Mouse (Mus musculus): ENCODE results near the gene Ehbp1. TPM values are rescaled to one million over a fixed set of nuclear protein-coding genes. Genes with fewer than 3 reads are reported as not detected.

Gene Ehbp1
- 10 to 100 TPM; 13.5 to 15.7 TPM for total RNA-seq (2021)
- long read RNA-seq, experiment 1, partial matches to known transcripts: 1 of 2 reads
- long read RNA-seq, experiment 1, other reads (novel, unspliced or antisense): 1 of 2 reads
- long read RNA-seq, experiment 2, partial matches to known transcripts: 0 of 1 reads
- long read RNA-seq, experiment 2, other reads (novel, unspliced or antisense): 1 of 1 reads

DNA sequence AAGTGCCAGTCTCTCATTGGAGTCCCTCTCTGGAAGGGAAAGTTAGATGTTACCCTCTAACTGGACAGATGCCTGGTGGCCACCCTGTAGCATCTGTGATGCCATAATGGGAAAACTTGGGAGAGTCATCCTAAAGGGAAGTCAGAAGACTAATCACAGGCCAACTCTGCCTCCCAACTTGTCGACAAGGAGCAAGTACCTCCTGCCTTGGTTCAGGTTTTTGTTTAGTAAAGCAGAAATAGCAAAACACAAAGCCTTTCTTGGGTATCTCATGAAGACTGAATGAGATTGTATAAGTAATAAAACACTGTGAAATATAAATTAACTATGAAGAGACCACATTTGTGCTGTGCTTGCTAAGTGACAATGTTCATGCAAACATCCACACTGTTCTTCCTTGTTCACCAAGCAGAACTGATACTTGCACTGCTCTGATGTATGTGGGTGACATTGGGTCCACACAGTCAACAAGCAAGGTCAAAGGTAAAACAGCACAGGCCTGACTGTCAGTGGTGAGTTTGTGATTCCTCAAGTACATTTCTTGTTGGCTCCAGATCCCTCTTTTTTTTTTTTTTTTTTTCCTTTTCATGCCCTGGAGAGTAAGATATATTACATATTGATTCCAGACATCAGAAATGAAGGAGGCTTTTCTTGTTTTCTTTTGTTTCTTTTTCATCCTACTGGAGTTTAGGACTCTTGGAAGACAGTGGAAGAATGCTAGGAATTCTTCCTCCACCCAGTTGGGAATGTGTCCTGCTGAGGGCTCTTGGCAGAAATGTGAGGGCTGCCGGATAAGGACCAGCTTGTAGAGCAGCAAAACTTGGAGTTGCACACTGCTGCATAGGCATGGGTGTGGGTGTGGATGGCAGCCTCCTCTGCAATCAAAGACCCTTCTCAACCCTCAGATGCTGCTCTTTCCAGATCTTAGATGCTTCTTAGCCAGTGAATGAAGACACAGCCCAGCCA is at the start of gene Ehbp1:
TSS of gene Ehbp1 (minus strand) at position 51 of the 966 bp plus-strand sequence.
- DNase-seq (ENCODE audit: low spot score): no peak

DNA sequence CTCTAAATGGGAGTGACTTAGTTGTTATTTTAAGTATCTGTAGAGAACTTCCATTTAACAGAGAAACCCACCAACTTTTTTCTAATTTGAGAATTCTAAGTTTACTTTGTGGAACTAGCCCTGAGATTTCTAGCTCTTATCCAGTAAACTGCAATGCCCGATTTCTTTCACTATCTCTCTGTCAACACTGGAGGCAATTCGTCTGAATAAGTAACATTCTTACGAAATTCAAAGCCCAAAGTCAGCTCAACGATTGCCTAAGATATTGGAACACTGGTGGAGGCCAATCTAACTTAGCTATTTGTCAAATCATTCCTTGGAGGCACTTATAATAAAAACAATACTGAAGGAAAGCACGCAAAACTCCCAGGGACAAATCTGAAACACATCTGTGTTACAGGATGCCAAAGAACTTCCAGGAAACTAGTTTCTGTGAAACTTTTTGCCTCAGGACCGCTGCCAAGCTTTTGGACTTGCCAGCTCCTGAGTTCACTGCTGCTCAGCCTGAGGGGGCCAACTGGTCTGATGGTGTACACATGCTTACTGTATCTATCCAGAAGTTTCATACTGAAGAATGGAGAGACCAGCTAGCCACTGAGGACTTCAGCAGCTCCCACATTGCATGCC is 45.5 kb upstream of the Ehbp1 start:
- peak; percentile 64 for DNase-seq (ENCODE audit: low spot score)

DNA sequence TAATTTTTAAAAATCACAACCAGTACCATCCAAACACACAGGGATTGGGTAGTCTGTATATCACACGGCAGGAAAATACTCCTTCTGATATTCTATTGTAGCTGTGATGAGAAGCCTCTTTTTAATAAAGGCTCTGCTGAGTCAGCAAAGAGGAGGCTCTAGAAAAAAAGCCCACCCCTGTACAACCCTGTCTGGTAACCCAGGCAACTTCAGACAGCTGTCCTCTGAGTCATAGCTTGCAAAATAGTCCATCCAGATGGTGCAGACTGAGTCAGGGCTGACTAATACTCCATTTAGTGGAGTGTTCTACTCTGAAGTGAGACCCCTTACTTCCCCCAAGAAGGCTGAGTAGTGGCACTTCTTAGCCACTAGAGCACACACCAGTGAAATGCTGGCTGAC is 41.4 kb upstream of the Ehbp1 start:
- DNase-seq (ENCODE audit: low spot score): no peak

DNA sequence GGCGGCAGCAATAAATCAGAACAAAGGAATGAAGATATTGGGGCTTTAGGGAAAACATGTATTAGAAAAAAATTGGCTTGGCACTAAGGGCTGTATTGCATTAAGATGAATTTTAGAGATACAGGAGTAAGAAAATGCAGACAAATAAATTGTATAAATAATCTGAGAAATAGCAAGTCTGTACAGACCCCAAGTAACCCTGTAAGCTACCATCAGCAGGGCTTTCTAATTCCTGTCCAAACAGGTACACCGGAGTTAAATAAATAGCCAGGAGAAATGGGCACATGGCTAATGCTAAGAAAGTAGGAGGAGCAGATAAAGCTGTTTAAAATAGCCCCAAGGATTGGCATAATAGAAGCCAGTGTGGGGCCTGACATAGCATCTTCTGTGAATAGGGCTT is 32.7 kb upstream of the Ehbp1 start:
- DNase-seq (ENCODE audit: low spot score): no peak

DNA sequence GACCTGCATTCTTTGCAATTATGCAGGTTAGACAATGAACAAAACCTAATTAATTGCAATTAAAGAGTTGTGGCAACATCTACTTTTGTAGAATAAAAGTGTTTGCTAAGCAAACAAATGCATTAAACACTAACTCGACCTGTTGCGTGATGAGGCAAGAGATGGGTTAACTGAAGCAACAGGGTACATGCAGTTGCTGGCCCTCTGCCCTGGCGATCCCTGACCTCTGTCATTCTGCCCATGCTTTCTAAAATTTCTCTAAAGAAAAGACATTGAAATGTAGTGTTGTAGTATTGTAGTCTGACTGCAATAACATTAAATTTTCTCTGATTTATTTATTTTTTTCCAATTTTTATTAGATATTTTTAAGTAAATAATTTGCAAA is 31.2 kb upstream of the Ehbp1 start:
- DNase-seq (ENCODE audit: low spot score): no peak

DNA sequence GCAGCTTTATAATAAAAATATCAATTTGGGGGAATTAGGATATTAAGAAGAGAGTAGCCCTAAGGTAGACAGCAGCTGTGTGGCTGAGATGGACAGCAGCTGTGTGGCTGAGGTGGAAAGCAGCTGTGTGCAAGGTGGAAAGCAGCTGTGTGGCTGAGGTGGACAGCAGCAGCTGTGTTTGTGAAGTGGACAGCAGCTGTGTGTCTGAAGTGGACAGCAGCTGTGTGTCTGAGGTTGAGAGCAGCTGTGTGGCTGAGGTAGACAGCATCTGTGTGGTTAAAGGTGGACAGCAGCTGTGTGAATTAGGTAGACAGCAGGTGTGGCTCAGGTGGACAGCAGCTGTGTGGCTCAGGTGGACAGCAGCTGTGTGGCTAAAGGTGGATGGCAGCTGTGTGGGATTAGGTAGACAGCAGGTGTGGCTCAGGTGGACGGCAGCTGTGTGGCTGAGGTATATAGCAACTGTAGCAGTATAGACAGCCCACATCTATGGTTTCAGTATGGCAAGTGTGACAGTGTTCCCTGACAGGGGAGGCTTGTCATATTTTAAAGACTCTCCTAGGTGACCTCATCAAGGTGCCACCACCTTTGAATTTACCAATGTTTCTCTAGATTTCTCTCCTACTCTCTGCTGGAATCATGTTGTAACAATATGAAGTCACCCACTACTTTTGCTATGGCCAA is 30.7 kb upstream of the Ehbp1 start:
- no peak for DNase-seq (ENCODE audit: low spot score)

DNA sequence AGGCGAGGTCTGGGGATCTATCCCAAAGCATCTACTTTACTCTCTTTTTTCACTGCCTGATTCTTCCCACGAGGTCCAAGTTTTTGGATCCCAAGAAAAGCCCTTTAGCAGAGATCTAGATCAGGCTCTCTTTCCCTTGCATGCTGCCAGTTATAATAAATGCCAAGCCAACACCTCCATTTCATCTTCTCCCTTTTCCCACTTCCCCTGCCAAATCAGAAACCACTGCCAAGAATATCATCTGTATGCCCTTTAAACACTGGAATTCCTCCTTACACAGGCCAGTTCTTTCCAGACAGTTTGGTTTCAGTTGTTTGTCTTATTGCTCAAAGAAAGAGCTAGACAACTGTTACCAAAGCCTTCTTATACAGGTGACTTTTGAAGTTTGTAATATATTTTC is 27.7 kb upstream of the Ehbp1 start:
- DNase-seq (ENCODE audit: low spot score): peak; percentile 47

DNA sequence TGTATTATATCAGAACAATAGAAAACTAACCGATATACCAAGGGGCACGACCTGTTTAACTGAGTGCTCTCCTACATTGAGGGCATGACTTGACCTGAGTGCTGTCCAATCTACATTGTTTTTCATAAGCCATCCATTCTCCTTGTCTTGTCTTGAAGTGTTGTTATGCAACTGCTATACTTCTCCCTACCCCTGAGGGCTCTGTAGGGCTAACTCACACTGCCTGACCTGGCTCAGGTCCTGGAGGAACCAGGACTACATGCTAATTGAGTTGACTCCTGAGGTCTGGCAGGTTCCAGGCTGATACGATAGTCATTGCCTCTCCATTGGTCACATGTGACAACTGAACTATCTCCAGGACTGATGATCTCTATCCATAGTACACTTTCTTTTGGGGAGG is 26.5 kb upstream of the Ehbp1 start:
- no peak for DNase-seq (ENCODE audit: low spot score)

DNA sequence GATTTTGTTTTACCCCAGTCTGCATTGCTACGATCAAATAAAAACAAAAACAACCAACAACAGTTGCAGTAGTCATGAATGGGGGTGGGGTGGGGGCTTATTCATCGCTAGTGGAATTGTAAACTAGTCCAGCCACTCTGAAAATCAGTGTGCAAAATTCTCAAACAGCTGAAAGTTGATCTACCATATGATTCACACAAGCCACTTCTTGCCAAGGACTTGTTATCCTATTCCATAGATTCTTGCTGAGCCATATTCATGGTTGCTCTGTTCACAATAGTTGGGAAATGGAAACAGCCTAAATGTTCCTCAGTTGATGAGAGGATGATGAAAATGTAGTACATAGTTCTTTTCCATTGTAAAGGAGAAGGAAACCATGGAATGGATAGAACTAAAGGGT is 24.4 kb upstream of the Ehbp1 start:
- DNase-seq (ENCODE audit: low spot score): no peak

DNA sequence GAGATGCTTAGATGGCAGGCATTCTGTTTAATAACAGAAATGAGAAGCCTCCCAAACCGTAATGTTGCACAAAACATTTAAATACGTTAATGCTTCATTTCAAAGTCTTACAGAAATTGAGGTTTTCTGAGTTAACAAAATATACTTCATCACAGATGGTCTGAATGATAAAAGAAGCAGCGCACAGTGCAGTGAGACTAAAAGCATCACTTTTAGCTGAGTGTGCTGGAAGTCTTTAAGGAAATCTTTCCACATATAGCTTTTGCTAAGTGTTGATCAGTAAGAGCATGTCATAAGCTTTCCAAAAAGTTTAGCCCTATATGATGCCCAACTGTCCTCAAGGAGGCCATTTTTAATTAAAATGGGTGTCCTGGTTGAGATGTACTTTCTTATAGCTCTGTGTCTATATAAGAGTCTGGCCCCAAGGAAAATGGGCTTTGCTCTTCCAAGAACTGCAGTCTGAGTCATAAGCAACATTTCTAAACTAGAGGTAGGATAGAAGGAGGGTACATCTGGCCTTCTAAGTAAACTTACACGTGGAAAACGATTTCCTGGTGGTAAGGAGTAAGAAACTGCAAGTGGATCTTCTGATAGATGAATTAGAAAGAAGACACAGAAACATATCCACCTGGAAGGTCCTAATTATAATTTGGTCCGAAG is 12.0 kb upstream of the Ehbp1 start:
- DNase-seq (ENCODE audit: low spot score): no peak

DNA sequence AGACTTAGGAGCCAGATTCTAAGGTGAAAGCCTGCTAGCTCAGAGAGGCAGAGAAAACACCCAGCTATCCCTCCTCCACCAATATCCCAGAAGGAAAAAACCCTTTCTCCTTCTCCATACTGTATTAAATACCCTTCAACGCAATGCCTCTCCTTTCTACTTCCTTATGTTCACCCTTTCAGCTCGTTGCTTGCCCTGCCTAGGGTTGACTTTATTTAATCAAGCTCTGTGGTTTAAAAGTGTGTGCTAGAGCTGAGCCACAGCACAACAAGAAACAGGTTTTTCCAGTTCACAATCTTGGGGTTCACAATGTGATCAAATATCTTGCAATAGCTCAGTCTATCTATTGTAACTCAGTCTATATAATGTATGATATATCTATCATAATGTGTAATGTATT is 7.9 kb upstream of the Ehbp1 start:
- no peak for DNase-seq (ENCODE audit: low spot score)

DNA sequence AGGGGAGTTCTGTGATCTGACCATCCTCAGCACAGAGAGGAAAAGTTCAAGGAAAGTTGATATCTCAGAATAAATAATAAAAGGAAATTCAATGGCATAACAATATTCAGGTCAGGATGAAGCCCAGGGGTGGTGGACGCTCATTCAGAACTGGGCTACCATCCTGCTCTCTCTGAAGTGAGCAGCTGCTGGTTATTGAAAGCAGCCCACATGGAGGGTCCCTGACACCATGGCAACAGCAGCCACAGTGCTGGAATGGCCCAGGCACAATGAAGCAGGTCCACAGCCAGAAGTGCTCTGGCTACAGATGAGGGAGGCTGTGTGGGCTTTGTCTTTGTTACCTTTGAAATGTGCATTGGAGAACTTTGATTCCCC is 6.4 kb upstream of the Ehbp1 start:
- no peak for DNase-seq (ENCODE audit: low spot score)

DNA sequence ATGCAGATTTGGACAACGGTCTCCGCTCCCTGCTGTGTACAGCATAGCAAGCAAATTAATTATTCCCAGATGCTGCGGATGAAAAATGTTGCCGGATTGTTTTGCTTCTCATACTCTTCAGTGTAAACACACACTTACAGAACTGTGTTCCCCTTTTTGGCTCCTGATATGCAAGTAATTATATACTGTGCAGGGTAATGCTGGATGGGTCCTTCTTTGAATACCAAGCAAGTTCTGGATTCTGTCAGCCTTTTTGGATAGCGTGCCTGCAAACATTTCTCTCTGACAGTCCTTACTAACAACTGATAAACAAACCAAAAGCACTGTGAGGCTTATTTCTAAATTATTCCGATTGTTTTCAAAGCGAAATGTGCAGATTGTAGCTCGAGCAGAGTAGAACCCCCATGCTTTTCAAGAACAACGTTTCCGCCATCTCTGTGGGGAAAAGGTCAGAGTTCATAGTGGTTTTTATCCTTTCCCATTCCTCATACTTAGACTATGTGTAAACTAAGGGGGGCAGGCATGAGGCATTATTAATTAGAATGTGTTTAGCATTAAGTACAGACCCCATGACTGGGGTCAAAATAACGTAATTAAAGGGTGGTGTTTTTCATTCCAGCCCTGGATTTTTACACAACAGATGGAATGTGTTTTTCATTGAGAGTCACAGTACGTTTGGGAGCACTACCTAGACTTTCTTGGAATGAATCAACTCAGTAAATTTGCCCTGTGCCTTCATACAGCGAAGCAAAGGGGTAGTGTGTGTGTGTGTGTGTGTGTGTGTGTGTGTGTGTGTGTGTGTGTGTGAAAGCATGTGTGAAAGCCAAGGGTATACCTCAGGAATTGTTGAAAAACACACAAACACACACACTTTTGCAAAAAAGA is 5.8 kb upstream of the Ehbp1 start:
- peak; percentile 12 for DNase-seq (ENCODE audit: low spot score)

DNA sequence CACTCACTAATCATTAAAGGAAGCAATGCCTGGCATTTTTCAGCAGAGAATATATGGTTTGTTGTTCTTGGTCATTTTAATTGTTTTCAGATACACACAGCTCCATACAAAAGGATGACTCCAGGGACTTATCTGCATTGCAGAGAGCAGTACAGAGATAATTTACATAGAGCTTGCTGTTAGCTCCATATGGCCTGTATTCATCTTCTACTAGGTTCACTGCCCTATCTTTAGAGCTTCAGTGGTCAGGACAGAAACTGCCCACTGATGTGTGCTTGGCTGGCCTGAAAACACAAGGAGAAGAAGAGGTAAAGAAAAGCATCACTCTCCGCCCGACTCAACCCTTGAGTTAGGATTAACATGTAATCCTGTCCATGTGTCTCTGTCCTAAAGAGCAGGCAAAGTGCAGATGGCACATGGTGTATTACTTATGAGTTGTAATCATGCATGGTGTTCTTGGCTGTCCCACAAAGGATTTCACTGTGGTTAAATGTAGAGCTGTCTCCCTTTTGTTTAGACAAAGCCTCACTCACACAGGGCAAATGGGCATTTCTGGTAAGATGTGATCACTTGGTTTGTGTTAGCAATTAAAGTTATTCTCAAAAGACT is 14.7 kb downstream of the Ehbp1 start:
- DNase-seq (ENCODE audit: low spot score): no peak

DNA sequence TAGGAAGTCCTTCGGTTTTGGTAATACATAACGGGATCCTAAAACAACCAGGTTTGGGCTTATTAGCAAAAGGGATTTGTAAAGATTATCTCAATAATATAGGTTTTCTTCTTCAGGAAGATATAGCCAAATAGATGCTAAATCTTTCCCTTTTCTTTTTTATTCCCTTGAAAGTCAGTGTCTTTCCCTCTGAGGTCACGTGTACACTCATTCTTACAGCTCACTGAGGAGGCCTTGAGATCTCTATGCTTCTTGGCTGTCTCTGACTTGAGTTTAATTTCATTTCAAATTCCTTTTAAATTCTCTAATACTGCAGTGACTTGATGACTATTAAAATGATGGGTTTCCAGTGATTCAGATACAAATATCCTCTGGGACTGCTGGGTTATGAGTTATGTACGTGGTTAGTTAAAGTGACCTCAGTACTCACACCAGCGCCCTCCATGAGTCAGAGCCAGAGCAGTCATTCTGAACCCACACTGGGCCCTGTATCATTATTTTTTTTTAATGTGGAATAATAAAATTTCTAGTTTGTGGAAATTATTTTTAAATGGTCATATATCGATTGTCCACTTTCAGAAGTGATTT is 24.2 kb downstream of the Ehbp1 start:
- no peak for DNase-seq (ENCODE audit: low spot score)

DNA sequence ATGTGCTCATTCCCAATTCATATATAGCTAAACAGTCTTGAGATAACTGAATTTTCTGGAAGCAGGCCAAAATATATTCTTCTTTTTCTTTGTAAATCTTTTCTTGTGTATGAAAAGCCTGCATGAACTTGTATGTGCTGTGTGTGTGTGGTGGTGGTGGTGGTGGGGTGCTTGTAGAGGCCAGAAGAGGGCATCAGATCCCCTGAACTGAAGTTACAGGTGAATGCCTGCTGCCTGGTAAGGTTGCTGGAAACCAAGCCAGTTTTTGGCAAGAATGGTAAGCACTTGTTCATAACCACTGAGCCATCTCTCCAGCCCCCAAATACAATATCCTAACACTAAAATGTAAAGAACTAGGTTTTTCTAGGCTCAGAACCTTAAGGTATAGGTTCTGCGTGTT is 26.3 kb downstream of the Ehbp1 start:
- no peak for DNase-seq (ENCODE audit: low spot score)

DNA sequence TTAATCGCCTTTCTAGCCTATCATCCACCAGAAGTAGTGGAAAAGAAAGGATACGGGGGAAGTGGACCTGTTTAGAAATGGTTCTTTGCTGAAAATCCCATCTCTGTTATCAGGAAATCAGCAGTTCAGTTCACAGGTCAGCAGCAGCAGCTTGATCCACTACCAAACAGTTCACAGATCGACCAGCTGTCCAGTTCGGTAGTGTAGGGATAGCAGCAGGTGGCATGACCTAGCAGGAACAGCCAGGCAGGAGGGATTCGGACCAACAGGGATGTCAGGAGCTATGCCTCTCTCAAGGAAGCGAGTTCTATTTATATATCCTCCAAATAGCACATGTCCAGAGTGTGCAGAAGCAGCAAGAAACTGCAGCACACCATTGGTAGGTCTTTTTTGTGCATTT is 40.9 kb downstream of the Ehbp1 start:
- peak; percentile 14 for DNase-seq (ENCODE audit: low spot score)

DNA sequence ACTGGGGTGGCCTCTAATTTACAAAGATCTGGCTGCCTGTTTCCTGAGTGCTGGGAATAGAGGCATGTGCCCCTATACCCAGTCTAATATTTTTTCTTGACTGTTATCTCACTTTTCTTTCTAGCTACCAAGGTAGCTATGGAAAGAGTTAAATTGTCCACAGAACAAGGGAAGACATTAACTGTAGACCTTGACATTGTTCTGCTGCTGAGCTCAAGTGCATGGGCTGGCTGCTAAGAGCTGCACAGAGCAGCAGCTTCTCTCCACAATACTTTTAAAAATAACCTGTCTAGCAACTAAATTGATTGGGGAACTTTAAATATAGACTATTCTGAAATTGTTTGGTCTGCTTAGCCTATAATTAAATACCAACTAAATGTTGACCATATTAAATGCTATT is 52.9 kb downstream of the Ehbp1 start:
- DNase-seq (ENCODE audit: low spot score): no peak

DNA sequence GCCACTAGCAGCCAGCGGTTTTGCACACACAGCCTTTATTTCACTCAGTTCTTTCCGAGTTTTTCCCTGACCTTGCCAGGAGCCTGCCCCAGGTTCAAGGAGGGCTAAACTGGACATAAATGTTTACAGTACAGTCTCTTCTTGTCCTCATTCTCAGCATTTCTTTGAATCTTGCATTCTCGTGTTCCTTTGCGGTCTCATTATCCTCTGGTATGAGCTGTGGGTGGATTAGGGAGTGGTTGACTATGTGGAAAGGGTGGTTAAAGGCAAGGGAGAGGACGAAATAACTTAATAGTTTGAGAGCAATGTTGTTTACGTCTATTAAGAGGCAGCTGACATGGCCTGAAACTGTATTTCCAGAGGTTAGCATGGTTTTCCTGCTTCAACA is 54.6 kb downstream of the Ehbp1 start:
- DNase-seq (ENCODE audit: low spot score): no peak

All from gastrocnemius, adult 18-20 months (tissue).